Comparison of ENCODE assay signal across 8 mouse cellular contexts in the genomic region with DNA sequence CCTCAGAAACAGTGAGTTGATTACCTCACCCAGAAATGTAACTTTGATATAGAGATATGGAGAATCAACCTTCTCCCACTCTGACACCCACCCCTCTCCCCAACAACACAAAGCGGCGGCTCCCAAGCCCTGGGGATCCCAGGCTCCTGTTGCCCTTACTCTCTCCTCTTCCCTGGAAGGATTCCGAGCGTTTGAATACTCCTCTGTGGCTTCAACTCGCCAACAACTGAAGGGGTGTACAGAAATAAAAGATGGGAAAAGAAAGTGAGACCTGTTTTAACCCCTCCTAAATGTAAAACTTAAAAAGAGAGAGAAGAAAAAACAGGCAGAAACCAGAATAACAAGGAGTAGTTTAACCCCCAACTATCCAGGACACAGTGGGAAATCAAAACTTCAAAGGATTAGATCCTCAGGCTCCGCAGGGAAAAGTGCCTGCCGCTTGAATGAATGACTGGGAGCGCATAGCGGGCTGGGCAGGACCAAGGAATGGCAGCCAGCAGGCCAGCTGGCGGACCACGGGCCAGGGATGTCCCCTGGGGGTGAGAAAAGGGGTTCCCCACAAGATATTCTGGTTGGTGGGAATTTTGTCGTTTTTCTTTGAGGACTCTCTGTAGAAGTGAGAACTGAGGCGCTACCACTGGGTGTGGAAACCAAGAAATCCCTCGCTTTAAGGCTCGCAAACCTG. TPM values are rescaled to one million over a fixed set of nuclear protein-coding genes. Genes with fewer than 3 reads are reported as not detected.
DNase-seq lines count a peak whose midpoint lies in the region; ATAC-seq and TF ChIP-seq lines count a peak whose summit lies in the region.

No protein-coding gene starts in this region.

- ATAC-seq in heart, embryonic 11.5 days (replicated peaks; ENCODE audit: insufficient number of reproducible peaks, low FRiP score, low TSS enrichment) = no peak
- no peak for ATAC-seq in lung, embryonic 16.5 days (ENCODE audit: low read depth)

- no peak for DNase-seq in testis, postnatal 14 days (ENCODE audit: low spot score)
- DNase-seq in cerebellum, postnatal 10 days = peak; percentile 68 to 79
- peak; percentile 43 for DNase-seq in kidney, postnatal 10 days
- peak; percentile 38 for DNase-seq in right cerebral cortex, adult 18-20 months
- no peak for DNase-seq in MN1 (ENCODE audit: low spot score)

- H3K4me1 ChIP-seq in testis, adult 2 months (ENCODE audit: control insufficient read depth, insufficient read depth, low read length) = peaks cover 18% of the 10 kb centered on the region
- 0 out of 2 replicates have a peak, but pooled peaks cover 3% of the 10 kb centered on the region for H3K4me1 ChIP-seq in heart, embryonic 11.5 days (ENCODE audit: control insufficient read depth, insufficient read depth, low read length)
- H3K4me1 ChIP-seq in lung, embryonic 16.5 days (replicated peaks; ENCODE audit: control insufficient read depth, insufficient read depth, low read length) = peaks cover 2% of the 10 kb centered on the region; the same call in 1 of the 2 replicates

- peak overlapping the region; percentile 17; the same call in 1 of the 2 replicates for H3K4me3 ChIP-seq in testis, adult 2 months (ENCODE audit: control insufficient read depth, low read depth, low read length)
- H3K4me3 ChIP-seq in heart, embryonic 11.5 days (ENCODE audit: low read depth, low read length) = peak overlapping the region; percentile 78
- peak overlapping the region; percentile 79 for H3K4me3 ChIP-seq in lung, embryonic 16.5 days (ENCODE audit: low read length)

- H3K4me2 ChIP-seq in heart, embryonic 11.5 days = peak overlapping the region; percentile 79
- peak overlapping the region; percentile 89 for H3K4me2 ChIP-seq in lung, embryonic 16.5 days (ENCODE audit: low read depth, low read length)

- 2% methylated on average over 15 of the region's 15 CpGs for WGBS in heart, embryonic 11.5 days (ENCODE audit: insufficient replicate concordance)
- under 1% methylated on average over 15 of the region's 15 CpGs for WGBS in lung, embryonic 16.5 days

- H3K9ac ChIP-seq in heart, embryonic 11.5 days (ENCODE audit: low read depth, low read length) = peak overlapping the region; percentile 67
- H3K9ac ChIP-seq in lung, embryonic 16.5 days (ENCODE audit: low read length) = peak overlapping the region; percentile 78

- H3K27ac ChIP-seq in testis, adult 2 months (ENCODE audit: control insufficient read depth, insufficient read depth, low read depth, low read length) = no peak overlapping the region
- H3K27ac ChIP-seq in heart, embryonic 11.5 days (ENCODE audit: low read depth, low read length) = no peak overlapping the region; the same call in 1 of the 2 replicates
- peak overlapping the region; percentile 79 for H3K27ac ChIP-seq in lung, embryonic 16.5 days (ENCODE audit: low read length)

- no peaks in the 10 kb centered on the region for H3K36me3 ChIP-seq in testis, adult 2 months (ENCODE audit: control insufficient read depth, insufficient read depth, low read length)
- H3K36me3 ChIP-seq in heart, embryonic 11.5 days (ENCODE audit: control insufficient read depth, insufficient read depth, low read length) = no peaks in the 10 kb centered on the region
- no peaks in the 10 kb centered on the region for H3K36me3 ChIP-seq in lung, embryonic 16.5 days (ENCODE audit: control insufficient read depth, insufficient read depth, low read length)

- 0 out of 2 replicates have a peak, but pooled peaks cover 2% of the 10 kb centered on the region for H3K27me3 ChIP-seq in testis, adult 2 months (ENCODE audit: control insufficient read depth, insufficient read depth, low read length)
- H3K27me3 ChIP-seq in heart, embryonic 11.5 days (ENCODE audit: control insufficient read depth, insufficient read depth, low read length) = no peaks in the 10 kb centered on the region
- H3K27me3 ChIP-seq in lung, embryonic 16.5 days (ENCODE audit: control insufficient read depth, insufficient read depth, low read depth, low read length) = no peaks in the 10 kb centered on the region

- H3K9me3 ChIP-seq in heart, embryonic 11.5 days (replicated peaks; ENCODE audit: control insufficient read depth, low read length) = no peaks in the 10 kb centered on the region
- H3K9me3 ChIP-seq in lung, embryonic 16.5 days (ENCODE audit: control insufficient read depth, low read length) = no peaks in the 10 kb centered on the region

- no peak for TF ChIP-seq CTCF in testis, adult 2 months (IDR thresholded peaks at IDR 0.05; ENCODE audit: control insufficient read depth, insufficient read depth, insufficient replicate concordance, low read depth, low read length)

- no peak for TF ChIP-seq POLR2A in testis, adult 2 months (IDR thresholded peaks at IDR 0.05; ENCODE audit: control insufficient read depth, low read depth, low read length)

RNA-seq across cellular contexts. Expression of a gene that starts 2.6 kb away (rescaled TPM):
- polyA plus RNA-seq in testis, adult 2 months (2012; rRNA removed) = 1.3 and 1.9 TPM in 2 replicates
- polyA plus RNA-seq in heart, embryonic 11.5 days (2014; fragmentation: Nextera tagmentation; extraction: Ambion mirVana) = 29.7 and 42.3 TPM in 2 replicates
- polyA plus RNA-seq in lung, embryonic 16.5 days (2015; fragmentation: Nextera tagmentation; extraction: Ambion mirVana) = 43.0 and 45.7 TPM in 2 replicates

Comparison
In these comparisons a context has a peak if more than half of its experiments do, and no peak if none do; other contexts are left out.
1. H3K4me3 ChIP-seq: peak in every context shown above with its lines; median percentile 79 in lung, embryonic 16.5 days; 78 in heart, embryonic 11.5 days; 17 in testis, adult 2 months.
2. DNase-seq: peak in cerebellum, postnatal 10 days (2 of 2), kidney, postnatal 10 days (single experiment) and right cerebral cortex, adult 18-20 months (single experiment); none in testis, postnatal 14 days (single experiment) and MN1 (single experiment).
3. RNA of a gene that starts 2.6 kb away (polyA plus RNA-seq): 43.0 to 45.7 TPM in lung, embryonic 16.5 days and 29.7 to 42.3 TPM in heart, embryonic 11.5 days; 1.3 to 1.9 TPM in testis, adult 2 months; every median in the first group is over 10 times any median in the second.